Mouse (Mus musculus) megakaryocyte, embryonic 14.5 days (primary cell): ENCODE results near the gene Sufu. TPM values are rescaled to one million over a fixed set of nuclear protein-coding genes. Genes with fewer than 3 reads are reported as not detected.

ENCODE experiments used
- H3K27me3 ChIP-seq: replicated peaks from 2 replicates; pipeline ENCODE3; 2012; ENCODE audit warnings: inconsistent platforms
- H3K36me3 ChIP-seq: replicated peaks from 2 replicates; pipeline ENCODE3; 2012; ENCODE audit warnings: low read length, inconsistent platforms, mixed read lengths
- H3K4me1 ChIP-seq: 2 replicates; pipeline ENCODE4 v1.6.1; 2012; ENCODE audit warnings: inconsistent platforms
- H3K4me3 ChIP-seq: replicated peaks from 2 replicates; pipeline ENCODE3; 2012; ENCODE audit warnings: moderate library complexity, mild to moderate bottlenecking, inconsistent platforms
- H3K9me3 ChIP-seq: 2 replicates; pipeline ENCODE4 v1.6.1; 2012; ENCODE audit warnings: inconsistent platforms
- FLI1 ChIP-seq: IDR thresholded peaks from 2 replicates; pipeline ENCODE4 v1.6.1; 2012; ENCODE audit warnings: low read length, inconsistent platforms, mixed read lengths
- GATA1 ChIP-seq: IDR thresholded peaks from 3 replicates; pipeline ENCODE4 v1.6.1; 2012; ENCODE audit warnings: mixed read lengths, low read length, inconsistent platforms, borderline replicate concordance
- polyA plus RNA-seq: library from polyadenylated mRNA; stranded (reverse); fragments of >175 nt; gene quantifications from 2 replicates; pipeline ENCODE4 v1.2.3, GENCODE M21; 2012; ENCODE audit warnings: low replicate concordance; ENCODE audit not compliant: insufficient read depth

The Sufu gene
- polyA plus RNA-seq, 1 experiment, result 8.7 TPM

- TF ChIP-seq GATA1, result no peak
- TF ChIP-seq FLI1, result no peak
- Histone ChIP-seq H3K27me3 (no peaks in the 10 kb centered on the region), H3K4me3 (peak within 1 kb of the TSS; percentile 90), H3K36me3 (peaks cover 41% of the 10 kb centered on the region), H3K9me3 (no peaks in the 10 kb centered on the region), H3K4me1 (peaks cover 44% of the 10 kb centered on the region)
Measured at GRCm38 (mm10) chr19:46501401-46502068, 104.8 kb downstream of the Sufu start, which contains the start of gene Trim8. Trim8 (plus strand) TSS chr19:46501702.

GRCm38 (mm10) chr19:46502069-46502455 is 105.4 kb downstream of the Sufu start:
- Histone ChIP-seq H3K9me3 (no peaks in the 10 kb centered on the region), H3K36me3 (peaks cover 46% of the 10 kb centered on the region), H3K4me1 (peaks cover 46% of the 10 kb centered on the region), H3K27me3 (no peaks in the 10 kb centered on the region), H3K4me3 (peak overlapping the region; percentile 90)
- TF ChIP-seq GATA1, result no peak
- TF ChIP-seq FLI1, result no peak

- TF ChIP-seq FLI1 (no peak), GATA1 (no peak)
- no peaks in the 10 kb centered on the region for H3K9me3 ChIP-seq
- peak overlapping the region; percentile 90 for H3K4me3 ChIP-seq
- H3K27me3 ChIP-seq, result no peaks in the 10 kb centered on the region
- peaks cover 49% of the 10 kb centered on the region for H3K4me1 ChIP-seq
- H3K36me3 ChIP-seq, result peaks cover 52% of the 10 kb centered on the region
Measured at GRCm38 (mm10) chr19:46502471-46503166, 105.9 kb downstream of the Sufu start.

DNA sequence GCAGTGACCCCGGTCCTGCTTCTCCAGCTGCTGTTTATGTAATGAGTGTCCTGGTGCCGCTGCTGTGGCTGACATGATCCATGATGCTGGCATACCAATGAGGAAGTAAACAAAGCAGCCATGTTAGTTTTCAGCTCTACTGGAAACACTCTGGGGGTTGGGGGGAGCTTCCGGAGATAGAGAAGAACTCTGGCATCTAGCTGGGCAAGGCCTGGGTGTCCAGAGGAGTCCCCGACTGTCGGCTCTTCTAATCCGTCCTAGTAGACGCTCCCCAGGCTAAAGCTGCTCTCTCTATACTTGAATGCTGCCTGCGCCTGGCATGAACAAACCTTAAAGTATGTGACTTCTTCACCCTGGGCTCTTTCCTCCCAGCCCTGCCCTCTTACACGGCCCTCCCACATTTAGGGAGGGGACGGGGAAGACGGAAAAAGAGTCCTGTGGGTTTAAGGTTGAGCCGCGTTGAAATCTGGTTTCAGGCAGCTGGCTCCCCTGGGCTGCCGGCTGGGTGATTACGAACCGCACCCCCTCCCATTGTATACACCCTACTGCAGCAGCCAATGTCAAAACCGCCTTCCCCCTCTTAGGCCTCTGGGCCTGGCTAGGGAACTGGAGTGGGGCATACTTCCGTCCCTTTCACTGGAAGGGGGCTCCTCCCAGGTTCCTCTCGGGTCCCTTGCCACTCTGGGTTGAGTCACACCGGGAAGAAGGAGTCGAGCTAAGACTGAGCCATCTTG is 106.8 kb downstream of the Sufu start:
- H3K4me3 ChIP-seq, result peak overlapping the region; percentile 90
- peaks cover 61% of the 10 kb centered on the region for H3K36me3 ChIP-seq
- H3K4me1 ChIP-seq, result peaks cover 52% of the 10 kb centered on the region
- H3K27me3 ChIP-seq, result no peaks in the 10 kb centered on the region
- no peaks in the 10 kb centered on the region for H3K9me3 ChIP-seq
- TF ChIP-seq FLI1 (no peak), GATA1 (no peak)

DNA sequence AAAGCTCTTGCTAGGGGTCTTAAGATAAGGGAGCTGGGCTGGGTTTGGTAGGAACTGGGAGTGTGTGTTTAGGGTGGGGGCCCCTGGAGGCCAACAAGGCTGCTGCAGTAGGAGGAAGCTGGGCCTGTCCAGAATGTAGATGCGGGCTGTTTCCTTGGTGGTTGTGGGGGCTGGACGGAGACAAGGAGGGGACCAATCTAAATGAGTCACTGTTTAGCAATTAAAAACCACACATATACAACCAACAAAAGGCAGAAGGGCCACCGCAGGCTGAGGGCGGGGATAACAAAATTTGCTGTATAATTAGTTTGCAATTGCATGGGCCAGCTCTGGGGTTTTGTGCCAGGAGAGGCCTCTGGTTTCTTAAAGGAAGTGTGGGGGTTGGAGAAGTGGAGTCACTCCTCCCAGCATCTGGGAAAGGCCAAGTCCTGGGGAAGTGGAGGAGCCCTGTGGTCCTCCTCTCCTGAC is 107.4 kb downstream of the Sufu start:
- Histone ChIP-seq H3K4me1 (peaks cover 52% of the 10 kb centered on the region), H3K27me3 (no peaks in the 10 kb centered on the region), H3K9me3 (no peaks in the 10 kb centered on the region), H3K4me3 (peak overlapping the region; percentile 90), H3K36me3 (peaks cover 67% of the 10 kb centered on the region)
- TF ChIP-seq GATA1 (no peak), FLI1 (no peak)

DNA sequence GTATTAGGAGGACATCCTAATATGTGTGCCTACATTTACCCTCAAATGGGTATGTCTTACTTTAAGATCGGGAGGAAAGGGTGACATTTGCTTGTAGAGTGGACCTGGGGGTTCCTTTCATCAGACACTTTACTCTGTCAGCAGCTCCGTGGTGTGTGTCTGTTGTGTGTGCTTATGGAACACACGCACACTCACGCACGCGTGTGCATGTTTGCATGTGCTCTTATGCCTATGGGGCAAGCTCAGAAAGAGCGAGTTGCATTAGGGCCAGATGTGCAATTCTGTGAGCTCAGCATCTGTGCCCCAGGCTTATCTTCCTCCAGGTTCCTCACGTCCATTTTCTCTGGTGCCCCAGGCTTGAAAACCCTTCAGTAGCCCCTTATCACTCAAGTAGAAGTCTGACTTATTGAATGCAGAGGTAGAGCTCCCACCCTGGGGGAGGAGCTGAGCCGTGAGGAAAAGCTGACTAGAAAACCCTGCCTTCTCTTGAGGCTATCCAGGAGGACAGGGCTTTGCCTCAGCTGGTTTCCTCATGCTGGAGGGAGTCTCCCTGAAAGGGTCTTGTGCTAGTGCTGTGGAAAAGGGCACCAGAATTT is 108.2 kb downstream of the Sufu start:
- H3K4me1 ChIP-seq, result peaks cover 56% of the 10 kb centered on the region
- TF ChIP-seq GATA1 (no peak), FLI1 (no peak)
- peak overlapping the region; percentile 90 for H3K4me3 ChIP-seq
- H3K27me3 ChIP-seq, result no peaks in the 10 kb centered on the region
- H3K36me3 ChIP-seq, result peaks cover 75% of the 10 kb centered on the region
- no peaks in the 10 kb centered on the region for H3K9me3 ChIP-seq

DNA sequence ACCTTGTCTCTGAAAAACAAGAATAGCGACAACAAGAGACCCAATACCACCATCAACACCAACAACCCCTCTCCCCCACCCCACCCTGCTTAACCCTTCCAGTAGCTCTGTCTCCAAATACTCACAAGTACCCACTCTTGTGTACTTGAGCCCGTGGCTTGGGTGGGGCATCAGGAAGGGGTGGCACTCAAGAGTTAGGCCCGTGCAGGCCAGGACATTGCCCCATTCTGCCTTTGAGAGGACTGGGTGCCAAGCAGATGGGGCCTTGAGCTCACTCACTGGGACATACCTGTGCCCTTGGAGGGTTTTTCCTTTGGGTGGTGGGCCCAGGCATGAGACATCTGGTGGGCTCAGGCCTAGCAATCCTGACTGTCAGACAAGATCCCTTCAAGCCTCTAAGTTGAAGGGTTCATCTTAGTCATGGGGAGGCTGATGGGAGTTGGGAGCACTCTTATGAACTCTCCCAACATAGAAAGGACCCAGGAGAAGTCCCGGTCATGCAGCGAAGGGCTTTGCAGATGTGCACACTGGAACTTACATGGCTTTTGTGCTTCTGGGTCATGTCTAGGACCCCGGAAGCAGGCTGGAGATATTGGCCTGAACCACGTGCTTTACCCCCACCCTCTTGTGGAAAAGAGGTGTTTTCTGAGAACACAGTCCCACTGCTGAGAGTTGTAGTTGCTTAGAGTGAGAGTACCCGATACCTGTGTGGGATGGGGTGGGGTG is 109.1 kb downstream of the Sufu start:
- H3K36me3 ChIP-seq, result peaks cover 84% of the 10 kb centered on the region

DNA sequence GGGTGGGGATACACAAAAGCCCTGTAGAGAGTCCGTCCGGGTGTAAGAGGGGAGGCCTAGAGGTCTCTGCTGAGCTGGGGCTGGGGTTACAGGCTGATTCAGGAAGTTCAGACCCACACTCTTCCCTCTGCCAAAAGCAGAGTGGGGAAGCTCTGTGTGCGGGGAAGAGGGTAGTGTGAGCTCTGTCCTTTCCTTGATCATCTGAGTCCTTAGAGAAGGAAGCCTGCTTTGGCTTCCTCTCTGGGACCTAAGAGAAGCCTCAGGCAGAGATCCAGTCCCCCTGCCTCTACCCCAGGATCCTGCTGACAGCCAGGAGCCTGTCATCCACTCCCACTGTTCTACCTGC is 109.6 kb downstream of the Sufu start:
- peaks cover 70% of the 10 kb centered on the region for H3K4me1 ChIP-seq
- TF ChIP-seq FLI1 (no peak), GATA1 (no peak)

More for the DNA sequence above, 109.1 kb downstream of the Sufu start:
- peak overlapping the region; percentile 90 for H3K4me3 ChIP-seq
- H3K4me1 ChIP-seq, result peaks cover 65% of the 10 kb centered on the region
- H3K27me3 ChIP-seq, result no peaks in the 10 kb centered on the region
- TF ChIP-seq GATA1 (no peak), FLI1 (no peak)
- H3K9me3 ChIP-seq, result no peaks in the 10 kb centered on the region

GRCm38 (mm10) chr19:46507181-46507581 is 110.5 kb downstream of the Sufu start:
- H3K27me3 ChIP-seq, result no peaks in the 10 kb centered on the region
- H3K4me1 ChIP-seq, result peaks cover 78% of the 10 kb centered on the region
- H3K4me3 ChIP-seq, result peak overlapping the region; percentile 90

More for the DNA sequence above, 109.6 kb downstream of the Sufu start:
- Histone ChIP-seq H3K9me3 (no peaks in the 10 kb centered on the region), H3K27me3 (no peaks in the 10 kb centered on the region), H3K4me3 (peak overlapping the region; percentile 90), H3K36me3 (peaks cover 88% of the 10 kb centered on the region)

More at GRCm38 (mm10) chr19:46507181-46507581, 110.5 kb downstream of the Sufu start:
- TF ChIP-seq FLI1, result no peak
- no peak for TF ChIP-seq GATA1
- peaks cover 96% of the 10 kb centered on the region for H3K36me3 ChIP-seq
- no peaks in the 10 kb centered on the region for H3K9me3 ChIP-seq
